Mouse (Mus musculus) CD4-positive, CD25-positive, alpha-beta regulatory T cell (primary cell): ENCODE results near the gene Gcnt7. TPM values are rescaled to one million over a fixed set of nuclear protein-coding genes. Genes with fewer than 3 reads are reported as not detected.

Source experiments
- polyA plus RNA-seq: library from polyadenylated mRNA; unstranded; fragments of 100-300 nt; shearing (Covaris generic); gene quantifications from one replicate; pipeline ENCODE4 v1.2.1, GENCODE M21; 2017

Gene Gcnt7
- polyA plus RNA-seq, result 4.2 TPM

GRCm38 (mm10) chr2:172458496-172458895 is at the start of gene Gcnt7:
TSS of gene Gcnt7 (minus strand) at chr2:172458596.

DNA sequence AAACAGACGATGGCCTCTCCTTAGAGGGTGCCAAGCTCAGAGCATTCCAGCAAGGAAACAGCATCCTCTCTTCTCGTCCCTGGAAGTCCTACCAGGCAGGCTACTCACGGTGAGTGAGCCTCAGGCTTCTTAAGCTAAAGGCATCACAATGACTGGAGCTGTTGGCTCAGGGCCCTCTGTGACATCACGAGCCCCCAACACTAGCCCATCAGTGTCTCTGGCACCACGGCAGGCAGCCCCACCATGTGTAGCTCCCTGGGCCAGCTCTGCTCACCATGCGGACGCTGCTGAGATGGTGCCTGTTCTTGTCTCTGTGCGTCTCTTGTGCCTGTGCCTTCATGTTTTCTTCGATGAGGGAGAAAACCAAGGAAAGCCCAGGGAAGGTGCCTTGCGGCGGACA is 13.9 kb upstream of the Gcnt7 start, which contains the start of gene Fam209:
Fam209 (plus strand) TSS at position 203 of the 400 bp plus-strand sequence.

GRCm38 (mm10) chr2:172439843-172440639 is 18.4 kb downstream of the Gcnt7 start, which contains the start of gene Rtf2:
TSS of gene Rtf2 (plus strand) at chr2:172440556.

Other genes starting within 250 kb of the Gcnt7 start
- gene Mc3r, start 210.1 kb downstream of the Gcnt7 start, polyA plus RNA-seq, result not detected
- 17.4 TPM for gene Fam210b, start 113.0 kb downstream of the Gcnt7 start, polyA plus RNA-seq
- 4.3 TPM for gene Aurka, start 88.1 kb downstream of the Gcnt7 start, polyA plus RNA-seq
- 33.3 TPM for gene Cstf1, start 87.9 kb downstream of the Gcnt7 start, polyA plus RNA-seq
- gene Cass4, start 64.8 kb downstream of the Gcnt7 start, polyA plus RNA-seq, result 3.7 TPM
- gene Rtf2, start 18.0 kb downstream of the Gcnt7 start, polyA plus RNA-seq, result 122 TPM
- gene Fam209, start 13.9 kb upstream of the Gcnt7 start, polyA plus RNA-seq, result 1.5 TPM
- 0.08 TPM for gene Tfap2c, start 91.0 kb upstream of the Gcnt7 start, polyA plus RNA-seq